Mouse (Mus musculus): ENCODE results near the gene Il25. TPM values are rescaled to one million over a fixed set of nuclear protein-coding genes. Genes with fewer than 3 reads are reported as not detected.

The Il25 gene
- total RNA-seq (2012; rRNA removed) (not detected in 2 replicates), total RNA-seq (2014; rRNA removed) (not detected in 2 replicates), polyA plus RNA-seq (2012; ENCODE audit: insufficient read length, low read depth) (not detected in 2 replicates)

GRCm38 (mm10) chr14:54932645-54933150 is at the start of gene Il25:
TSS of gene Il25 (plus strand) at chr14:54932695.
- Histone ChIP-seq H3K27me3 (replicated peaks) (peaks cover 76% of the 10 kb centered on the region), H3K4me2 (ENCODE audit: insufficient read depth, low read depth, poor library complexity, severe bottlenecking) (no peak within 1 kb of the TSS), H3K79me2 (replicated peaks; ENCODE audit: control insufficient read depth, extremely low read depth, insufficient read depth, poor library complexity, severe bottlenecking) (no peaks in the 10 kb centered on the region), H3K36me3 (replicated peaks in 1 of 2; ENCODE audit: control insufficient read depth in 1 of 2, insufficient read depth in 1 of 2, low read length in 1 of 2) (no peaks in the 10 kb centered on the region), H3K9ac (ENCODE audit: insufficient read depth, low read depth) (no peak within 1 kb of the TSS), H3K4me1 (ENCODE audit: control insufficient read depth in 1 of 2, insufficient read depth in 2 of 2) (peaks cover 3 to 12% of the 10 kb centered on the region in 2 experiments), H3K9me3 (replicated peaks; ENCODE audit: low read length) (no peaks in the 10 kb centered on the region), H3K27ac (ENCODE audit: insufficient read depth, low read depth) (no peak within 1 kb of the TSS), H3K4me3 (replicated peaks in 1 of 3; ENCODE audit: low read depth in 2 of 3, low read length in 2 of 3, poor library complexity in 1 of 3) (no peak within 1 kb of the TSS)
- no peak for TF ChIP-seq TBP (conservative IDR thresholded peaks at IDR 0.05; ENCODE audit: low read depth, low read length)
- no peak for TF ChIP-seq POLR2A (IDR thresholded peaks at IDR 0.05; ENCODE audit: low read depth, low read length)
- no peak for TF ChIP-seq GABPA (IDR thresholded peaks at IDR 0.05; ENCODE audit: insufficient replicate concordance, low read depth, low read length)
- no peak for TF ChIP-seq SMC3 (IDR thresholded peaks at IDR 0.05; ENCODE audit: low read depth, low read length)
- dilution Hi-C loops (cut with MboI; ENCODE audit: extremely low pct_ligation_motif_present, extremely low pct_unique_long_range_greater_than_20kb, low sequenced_read_pairs) (no loop called here), in situ Hi-C loops (cut with MboI; ENCODE audit: low pct_ligation_motif_present, low pct_unique_long_range_greater_than_20kb, low sequenced_read_pairs) (no loop called here)
- DNase-seq (ENCODE audit: extremely low read depth), result no peak

DNA sequence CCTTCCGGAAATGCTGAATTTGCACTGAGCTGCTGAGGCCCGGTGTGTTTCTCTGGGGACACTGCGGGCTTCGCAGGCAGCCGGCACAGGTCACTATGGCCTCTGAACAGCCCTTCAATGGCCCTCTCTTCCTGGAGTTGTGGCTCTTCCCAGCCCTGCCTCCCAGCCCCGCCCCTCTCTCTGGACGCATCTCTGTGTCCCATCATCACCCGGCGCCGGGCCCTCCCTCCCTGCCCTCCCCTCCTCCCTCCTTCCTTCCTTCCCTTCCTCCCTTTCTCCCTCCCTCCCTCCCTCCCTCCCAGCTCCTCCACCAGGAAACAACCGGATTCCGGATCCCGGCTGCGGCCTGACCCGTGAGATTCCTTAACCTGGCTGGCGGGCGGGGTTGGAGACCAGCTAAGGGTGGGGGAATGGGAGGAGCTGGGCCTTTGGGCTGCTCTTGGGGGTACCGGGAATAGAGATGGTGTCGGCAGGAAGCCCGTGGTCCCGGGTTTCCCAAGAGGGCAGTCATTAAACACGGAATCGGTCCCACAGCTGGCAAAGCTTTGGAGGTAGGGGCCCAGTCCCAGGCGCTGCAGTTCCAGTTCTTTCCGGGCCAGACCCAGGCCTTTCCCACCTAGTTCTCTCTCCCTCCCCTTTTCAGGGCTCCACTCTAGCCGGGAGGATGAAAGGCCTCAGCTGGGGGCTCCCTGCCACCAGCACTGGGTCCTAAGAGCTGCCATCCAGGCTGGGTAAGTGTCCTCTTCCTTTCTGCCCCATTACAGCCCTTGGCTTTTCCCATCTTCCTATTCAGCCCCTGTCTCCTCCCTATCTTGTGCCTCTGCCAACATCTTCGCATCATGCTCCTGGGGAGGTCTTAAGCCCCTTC is 49.1 kb upstream of the Il25 start, which contains the start of the genes Bcl2l2 and Gm20521:
Bcl2l2 (plus strand) TSS at position 224 of the 868 bp plus-strand sequence.
Gm20521 (plus strand) TSS at position 288 of the 868 bp plus-strand sequence.
- H3K9me3 ChIP-seq (replicated peaks; ENCODE audit: low read length), result no peaks in the 10 kb centered on the region
- DNase-seq (ENCODE audit: extremely low read depth), result no peak
- peaks cover 0 to 2% of the 10 kb centered on the region in 2 experiments for H3K36me3 ChIP-seq (replicated peaks in 1 of 2; ENCODE audit: control insufficient read depth in 1 of 2, insufficient read depth in 1 of 2, low read length in 1 of 2)
- in situ Hi-C loops (cut with MboI; ENCODE audit: low pct_ligation_motif_present, low pct_unique_long_range_greater_than_20kb, low sequenced_read_pairs), result no loop called here
- no peaks in the 10 kb centered on the region for H3K4me1 ChIP-seq (ENCODE audit: control insufficient read depth in 1 of 2, insufficient read depth in 2 of 2)
- H3K27ac ChIP-seq (ENCODE audit: insufficient read depth, low read depth), result no peak within 1 kb of the TSS
- dilution Hi-C loops (cut with MboI; ENCODE audit: extremely low pct_ligation_motif_present, extremely low pct_unique_long_range_greater_than_20kb, low sequenced_read_pairs), result no loop called here
- H3K4me3 ChIP-seq (replicated peaks in 1 of 3; ENCODE audit: low read depth in 2 of 3, low read length in 2 of 3, poor library complexity in 1 of 3), result peak within 1 kb of the TSS in 2 of 3 experiments; percentile 37 to 41
- peaks cover 14% of the 10 kb centered on the region for H3K27me3 ChIP-seq (replicated peaks)
- peak within 1 kb of the TSS; percentile 24 for H3K4me2 ChIP-seq (ENCODE audit: insufficient read depth, low read depth, poor library complexity, severe bottlenecking)
- no peaks in the 10 kb centered on the region for H3K79me2 ChIP-seq (replicated peaks; ENCODE audit: control insufficient read depth, extremely low read depth, insufficient read depth, poor library complexity, severe bottlenecking)
- H3K9ac ChIP-seq (ENCODE audit: insufficient read depth, low read depth), result peak within 1 kb of the TSS; percentile 50
- no peak for TF ChIP-seq ETS1 (conservative IDR thresholded peaks at IDR 0.05; ENCODE audit: low read depth, low read length)
- no peak for TF ChIP-seq ZC3H11A (IDR thresholded peaks at IDR 0.05; ENCODE audit: low read depth, low read length)
- TF ChIP-seq USF2 (conservative IDR thresholded peaks at IDR 0.05; ENCODE audit: low read depth, low read length), result no peak
- TF ChIP-seq PAX5 (IDR thresholded peaks at IDR 0.05; ENCODE audit: low read length), result no peak
- TF ChIP-seq BHLHE40 (IDR thresholded peaks at IDR 0.05; ENCODE audit: low read depth, low read length), result no peak
- TF ChIP-seq EP300 (IDR thresholded peaks at IDR 0.05; ENCODE audit: low read length), result no peak
- TF ChIP-seq JUN (IDR thresholded peaks at IDR 0.05; ENCODE audit: insufficient read depth, low read depth, low read length), result no peak
- peak; percentile 96 for TF ChIP-seq MAZ (IDR thresholded peaks at IDR 0.05; ENCODE audit: low read depth, low read length)
- no peak for TF ChIP-seq NRF1 (IDR thresholded peaks at IDR 0.05; ENCODE audit: low read depth, low read length)
- no peak for TF ChIP-seq ZMIZ1 (IDR thresholded peaks at IDR 0.05; ENCODE audit: low read depth, low read length)
- no peak for TF ChIP-seq POLR2AphosphoS2 (IDR thresholded peaks at IDR 0.05; ENCODE audit: low read depth, low read length)
- no peak for TF ChIP-seq ZKSCAN1 (IDR thresholded peaks at IDR 0.05; ENCODE audit: borderline replicate concordance, low read depth, low read length)
- TF ChIP-seq ZNF384 (IDR thresholded peaks at IDR 0.05; ENCODE audit: low read depth, low read length), result no peak
- no peak for TF ChIP-seq SIN3A (IDR thresholded peaks at IDR 0.05; ENCODE audit: low read length)
- TF ChIP-seq POLR2A (IDR thresholded peaks at IDR 0.05; ENCODE audit: low read depth, low read length), result peak; percentile 62; the same call in 1 of the 2 replicates
- TF ChIP-seq MEF2A (IDR thresholded peaks at IDR 0.05; ENCODE audit: borderline replicate concordance, low read depth, low read length), result no peak
- TF ChIP-seq E2F4 (IDR thresholded peaks at IDR 0.05; ENCODE audit: insufficient replicate concordance, low read depth, low read length), result no peak
- no peak for TF ChIP-seq GABPA (IDR thresholded peaks at IDR 0.05; ENCODE audit: insufficient replicate concordance, low read depth, low read length)
- TF ChIP-seq JUND (conservative IDR thresholded peaks at IDR 0.05; ENCODE audit: low read depth, low read length), result no peak
- TF ChIP-seq CHD2 (IDR thresholded peaks at IDR 0.05; ENCODE audit: low read length), result no peak
- TF ChIP-seq HCFC1 (IDR thresholded peaks at IDR 0.05; ENCODE audit: low read depth, low read length), result peak; percentile 62
- TF ChIP-seq MAX (IDR thresholded peaks at IDR 0.05; ENCODE audit: low read length), result no peak
- no peak for TF ChIP-seq RCOR1 (conservative IDR thresholded peaks at IDR 0.05; ENCODE audit: low read depth, low read length)
- 0 out of 2 replicates have a peak, but pooled peaks have one; percentile 43 for TF ChIP-seq NELFE (IDR thresholded peaks at IDR 0.05; ENCODE audit: low read depth, low read length)
- no peak for TF ChIP-seq MAFK (IDR thresholded peaks at IDR 0.05; ENCODE audit: insufficient replicate concordance, low read length)
- no peak for TF ChIP-seq USF1 (IDR thresholded peaks at IDR 0.05; ENCODE audit: low read depth, low read length)
- TF ChIP-seq IRF4 (IDR thresholded peaks at IDR 0.05; ENCODE audit: low read depth, low read length), result no peak
- no peak for TF ChIP-seq KAT2A (IDR thresholded peaks at IDR 0.05; ENCODE audit: insufficient replicate concordance, low read length)
- TF ChIP-seq TBP (conservative IDR thresholded peaks at IDR 0.05; ENCODE audit: low read depth, low read length), result no peak

All from CH12.LX (cell line).